Mouse (Mus musculus) heart, embryonic 12.5 days (tissue): ENCODE results near the gene Colgalt1. TPM values are rescaled to one million over a fixed set of nuclear protein-coding genes. Genes with fewer than 3 reads are reported as not detected.

Experiments
- ATAC-seq: fragments of 200-750 bp; cut with Nextera tagmentation; 2 replicates; pipeline ENCODE4 v1.8.0; 2017; ENCODE audit warnings: moderate TSS enrichment, moderate library complexity; ENCODE audit not compliant: insufficient number of reproducible peaks, low FRiP score
- H3K27ac ChIP-seq: fragments of 300-500 bp; sonication (generic); 2 replicates; pipeline ENCODE4 v1.5.1; 2016; ENCODE audit warnings: mild to moderate bottlenecking, moderate library complexity; ENCODE audit not compliant: poor library complexity, severe bottlenecking
- H3K27me3 ChIP-seq: fragments of 300-500 bp; sonication (generic); replicated peaks from 2 replicates; pipeline ENCODE4 v1.6.1; 2016; ENCODE audit warnings: mild to moderate bottlenecking, moderate library complexity
- H3K36me3 ChIP-seq: fragments of 300-500 bp; sonication (generic); 2 replicates; pipeline ENCODE4 v1.6.1; 2016; ENCODE audit warnings: mild to moderate bottlenecking, moderate library complexity
- H3K4me1 ChIP-seq: fragments of 300-500 bp; sonication (generic); replicated peaks from 2 replicates; pipeline ENCODE4 v1.6.1; 2016; ENCODE audit warnings: mild to moderate bottlenecking
- H3K4me2 ChIP-seq: fragments of 300-500 bp; sonication (generic); 2 replicates; pipeline ENCODE4 v1.6.1; 2016; ENCODE audit warnings: mild to moderate bottlenecking, moderate library complexity
- H3K4me3 ChIP-seq: fragments of 300-500 bp; sonication (generic); 2 replicates; pipeline ENCODE4 v1.5.1; 2016; ENCODE audit warnings: mild to moderate bottlenecking
- H3K9ac ChIP-seq: fragments of 300-500 bp; sonication (generic); 2 replicates; pipeline ENCODE4 v1.6.1; 2016; ENCODE audit warnings: mild to moderate bottlenecking, moderate library complexity
- H3K9me3 ChIP-seq: fragments of 300-500 bp; sonication (generic); replicated peaks from 2 replicates; pipeline ENCODE4 v1.6.1; 2016; ENCODE audit warnings: mild to moderate bottlenecking, moderate library complexity
- WGBS: fragments of 180-500 bp; shearing (Covaris S2); methylation state at CpG from one replicate; pipeline ENCODE4 v1.1.7; 2016; 5-methylcytosine and 5-hydroxymethylcytosine counted together
- polyA plus RNA-seq: library from polyadenylated mRNA; unstranded; fragments of >200 nt; fragmentation: Nextera tagmentation; extraction: Ambion mirVana; gene quantifications from 2 replicates; pipeline ENCODE4 v1.2.1, GENCODE M21; 2016

Colgalt1 gene
- polyA plus RNA-seq, 1 experiment from 2014 or later, result 61.4 TPM

- ATAC-seq, result peak; percentile 87
- Histone ChIP-seq H3K4me2 (peak within 1 kb of the TSS; percentile 89), H3K9me3 (no peaks in the 10 kb centered on the region), H3K36me3 (peaks cover 1% of the 10 kb centered on the region; the same call in 1 of the 2 replicates), H3K4me3 (peak within 1 kb of the TSS; percentile 66), H3K27me3 (no peaks in the 10 kb centered on the region), H3K9ac (peak within 1 kb of the TSS; percentile 84), H3K4me1 (peaks cover 32% of the 10 kb centered on the region), H3K27ac (peak within 1 kb of the TSS; percentile 97)
- WGBS, result under 1% methylated on average over 67 of the region's 71 CpGs
These were observed 19.1 kb upstream of the Colgalt1 start, which contains the start of gene Pgls for GRCm38 (mm10) chr8:71591471-71592373. TSS of gene Pgls (plus strand) at chr8:71592176.

- peak overlapping the region; percentile 97 for H3K27ac ChIP-seq
- H3K4me1 ChIP-seq, result peaks cover 32% of the 10 kb centered on the region
- no peaks in the 10 kb centered on the region; the same call in 1 of the 2 replicates for H3K36me3 ChIP-seq
- 5% methylated on average over 56 of the region's 60 CpGs for WGBS
- ATAC-seq, result peak; percentile 75
- peak overlapping the region; percentile 89 for H3K4me2 ChIP-seq
- no peaks in the 10 kb centered on the region for H3K9me3 ChIP-seq
- peak overlapping the region; percentile 84 for H3K9ac ChIP-seq
- H3K4me3 ChIP-seq, result peak overlapping the region; percentile 66
- no peaks in the 10 kb centered on the region; the same call in 1 of the 2 replicates for H3K27me3 ChIP-seq
These were observed 18.2 kb upstream of the Colgalt1 start for GRCm38 (mm10) chr8:71592374-71593170.

GRCm38 (mm10) chr8:71593556-71594323 lies 17.1 kb upstream of the Colgalt1 start:
- Histone ChIP-seq H3K36me3 (no peaks in the 10 kb centered on the region; the same call in 1 of the 2 replicates), H3K27me3 (peaks cover 4% of the 10 kb centered on the region; the same call in 1 of the 2 replicates), H3K9me3 (no peaks in the 10 kb centered on the region), H3K9ac (0 out of 2 replicates have a peak overlapping the region, but pooled peaks have one; percentile 7), H3K4me3 (no peak overlapping the region), H3K27ac (no peak overlapping the region), H3K4me2 (peak overlapping the region; percentile 89; the same call in 1 of the 2 replicates), H3K4me1 (peaks cover 32% of the 10 kb centered on the region)
- ATAC-seq, result no peak
- 90% methylated on average over 8 of the region's 8 CpGs for WGBS

- no peak for ATAC-seq
- H3K9ac ChIP-seq, result 0 out of 2 replicates have a peak overlapping the region, but pooled peaks have one; percentile 7
- no peak overlapping the region for H3K27ac ChIP-seq
- H3K9me3 ChIP-seq, result no peaks in the 10 kb centered on the region
- H3K4me2 ChIP-seq, result no peak overlapping the region
- H3K4me3 ChIP-seq, result no peak overlapping the region
- peaks cover 32% of the 10 kb centered on the region for H3K4me1 ChIP-seq
- peaks cover 9% of the 10 kb centered on the region for H3K27me3 ChIP-seq
- peaks cover 4% of the 10 kb centered on the region for H3K36me3 ChIP-seq
- 94% methylated on average over 4 of the region's 4 CpGs for WGBS
These were observed 16.5 kb upstream of the Colgalt1 start for GRCm38 (mm10) chr8:71594324-71594722.

GRCm38 (mm10) chr8:71595862-71596261 lies 14.9 kb upstream of the Colgalt1 start:
- H3K9ac ChIP-seq, result no peak overlapping the region
- peaks cover 25% of the 10 kb centered on the region for H3K27me3 ChIP-seq
- no peak overlapping the region for H3K27ac ChIP-seq
- H3K4me1 ChIP-seq, result peaks cover 28% of the 10 kb centered on the region
- ATAC-seq, result peak; percentile 30; the same call in 1 of the 2 replicates
- no peak overlapping the region for H3K4me3 ChIP-seq
- peak overlapping the region; percentile 11; the same call in 1 of the 2 replicates for H3K4me2 ChIP-seq
- 10% methylated on average over 27 of the region's 27 CpGs for WGBS
- H3K36me3 ChIP-seq, result peaks cover 4% of the 10 kb centered on the region
- no peaks in the 10 kb centered on the region for H3K9me3 ChIP-seq

- Histone ChIP-seq H3K27me3 (peaks cover 28% of the 10 kb centered on the region), H3K4me3 (no peak overlapping the region), H3K9ac (no peak overlapping the region), H3K27ac (no peak overlapping the region), H3K36me3 (peaks cover 4% of the 10 kb centered on the region), H3K4me1 (peaks cover 24% of the 10 kb centered on the region), H3K4me2 (peak overlapping the region; percentile 11; the same call in 1 of the 2 replicates), H3K9me3 (no peaks in the 10 kb centered on the region)
- WGBS, result 50% methylated on average over 6 of the region's 6 CpGs
- no peak for ATAC-seq
These were observed 14.4 kb upstream of the Colgalt1 start for GRCm38 (mm10) chr8:71596384-71596783.

- Histone ChIP-seq H3K4me1 (peaks cover 24% of the 10 kb centered on the region), H3K27ac (no peak overlapping the region), H3K36me3 (peaks cover 4% of the 10 kb centered on the region), H3K4me3 (no peak overlapping the region), H3K27me3 (peaks cover 32% of the 10 kb centered on the region), H3K9ac (no peak overlapping the region), H3K4me2 (no peak overlapping the region), H3K9me3 (no peaks in the 10 kb centered on the region)
- WGBS, result 81% methylated on average over 4 of the region's 4 CpGs
- ATAC-seq, result no peak
These were observed 14.0 kb upstream of the Colgalt1 start for GRCm38 (mm10) chr8:71596798-71597197.

- 86% methylated on average over 3 of the region's 3 CpGs for WGBS
These were observed 13.3 kb upstream of the Colgalt1 start, which contains the start of gene Fam129c for GRCm38 (mm10) chr8:71597451-71597850. TSS of gene Fam129c (plus strand) at chr8:71597648.

GRCm38 (mm10) chr8:71598375-71598774 lies 12.4 kb upstream of the Colgalt1 start:
- H3K4me3 ChIP-seq, result no peak overlapping the region
- H3K4me2 ChIP-seq, result no peak overlapping the region
- H3K9me3 ChIP-seq, result no peaks in the 10 kb centered on the region
- H3K4me1 ChIP-seq, result peaks cover 30% of the 10 kb centered on the region
- H3K9ac ChIP-seq, result no peak overlapping the region
- no peak overlapping the region for H3K27ac ChIP-seq
- H3K27me3 ChIP-seq, result peaks cover 48% of the 10 kb centered on the region
- peaks cover 4% of the 10 kb centered on the region for H3K36me3 ChIP-seq
- ATAC-seq, result no peak

More at GRCm38 (mm10) chr8:71597451-71597850, 13.3 kb upstream of the Colgalt1 start, which contains the start of gene Fam129c:
- Histone ChIP-seq H3K4me1 (peaks cover 30% of the 10 kb centered on the region), H3K4me2 (no peak within 1 kb of the TSS), H3K9me3 (no peaks in the 10 kb centered on the region), H3K36me3 (peaks cover 4% of the 10 kb centered on the region), H3K4me3 (no peak within 1 kb of the TSS), H3K9ac (no peak within 1 kb of the TSS), H3K27me3 (peaks cover 39% of the 10 kb centered on the region), H3K27ac (no peak within 1 kb of the TSS)
- no peak for ATAC-seq

GRCm38 (mm10) chr8:71598841-71599240 lies 12.0 kb upstream of the Colgalt1 start:
- H3K27me3 ChIP-seq, result peaks cover 53% of the 10 kb centered on the region
- 89% methylated on average over 5 of the region's 5 CpGs for WGBS
- peaks cover 28% of the 10 kb centered on the region for H3K4me1 ChIP-seq
- peaks cover 4% of the 10 kb centered on the region for H3K36me3 ChIP-seq
- no peak overlapping the region for H3K9ac ChIP-seq
- no peak for ATAC-seq
- no peak overlapping the region for H3K27ac ChIP-seq
- no peak overlapping the region for H3K4me3 ChIP-seq
- no peaks in the 10 kb centered on the region for H3K9me3 ChIP-seq
- H3K4me2 ChIP-seq, result no peak overlapping the region
